In the genomic region with DNA sequence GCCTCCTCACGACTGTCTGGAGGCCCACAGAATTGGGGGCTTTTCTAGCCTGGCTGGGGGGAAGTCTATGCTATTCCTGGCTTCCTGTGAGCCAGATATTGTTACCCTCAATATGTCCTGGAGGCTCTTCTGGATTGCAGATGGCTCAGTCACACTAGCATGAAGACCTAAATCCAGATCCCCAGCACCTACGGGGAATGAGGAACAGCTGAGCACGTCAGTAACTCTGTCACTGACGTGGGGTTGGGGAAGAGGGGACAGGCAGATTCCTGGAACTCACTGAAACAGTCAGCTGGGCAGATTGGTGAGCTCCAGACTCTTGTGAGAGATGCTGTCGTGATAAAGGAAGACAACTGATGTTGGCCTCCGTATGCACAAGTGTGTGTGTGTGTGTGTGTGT, we compare ENCODE assay signal across 28 mouse cellular contexts.
A peak's percentile ranks its signal among the peaks of the same experiment; 100 is the strongest.
DNase-seq lines count a peak whose midpoint lies in the region; ATAC-seq and TF ChIP-seq lines count a peak whose summit lies in the region.
"Had no signal": no experiment of that assay in that cellular context is flagged by ENCODE, and none has a peak within 500 bp of the region (broad histone marks: within the 10 kb centered on the region; RNA-seq: fewer than 3 reads in every experiment).

No protein-coding gene starts in this region.

- H3K36me3 ChIP-seq in forebrain, embryonic 14.5 days (ENCODE audit: control insufficient read depth, insufficient read depth, low read length) = no peaks in the 10 kb centered on the region
- H3K36me3 ChIP-seq in forebrain, postnatal 0 days (ENCODE audit: insufficient read depth) = peaks cover 5% of the 10 kb centered on the region; the same call in 1 of the 2 replicates
- H3K36me3 ChIP-seq in intestine, embryonic 14.5 days (ENCODE audit: control insufficient read depth, insufficient read depth, low read length) = 0 out of 2 replicates have a peak, but pooled peaks cover 6% of the 10 kb centered on the region
- peaks cover 3% of the 10 kb centered on the region; the same call in 1 of the 2 replicates for H3K36me3 ChIP-seq in intestine, embryonic 16.5 days (ENCODE audit: control insufficient read depth, insufficient read depth, low read length)
- H3K36me3 ChIP-seq in limb, embryonic 13.5 days = peaks cover 29% of the 10 kb centered on the region
- H3K36me3 ChIP-seq: G1E had no signal

- H3K27me3 ChIP-seq in forebrain, embryonic 14.5 days (replicated peaks; ENCODE audit: control insufficient read depth, insufficient read depth, low read length) = no peaks in the 10 kb centered on the region
- no peaks in the 10 kb centered on the region for H3K27me3 ChIP-seq in forebrain, postnatal 0 days (ENCODE audit: insufficient read depth, low read length)
- no peaks in the 10 kb centered on the region for H3K27me3 ChIP-seq in intestine, embryonic 14.5 days (replicated peaks; ENCODE audit: control insufficient read depth, insufficient read depth, low read length)
- H3K27me3 ChIP-seq in intestine, embryonic 16.5 days (replicated peaks; ENCODE audit: control insufficient read depth, insufficient read depth, low read length) = no peaks in the 10 kb centered on the region
- no peaks in the 10 kb centered on the region for H3K27me3 ChIP-seq in Patski
- H3K27me3 ChIP-seq in limb, embryonic 13.5 days = no peaks in the 10 kb centered on the region
- H3K27me3 ChIP-seq: forebrain, embryonic 15.5 days; liver, embryonic 12.5 days had no signal

- H3K9ac ChIP-seq in forebrain, embryonic 14.5 days (ENCODE audit: low read length) = no peak overlapping the region
- no peak overlapping the region for H3K9ac ChIP-seq in forebrain, postnatal 0 days
- no peak overlapping the region for H3K9ac ChIP-seq in intestine, embryonic 14.5 days (ENCODE audit: low read length)
- H3K9ac ChIP-seq in intestine, embryonic 16.5 days (ENCODE audit: low read depth, low read length) = no peak overlapping the region
- no peak overlapping the region for H3K9ac ChIP-seq in limb, embryonic 13.5 days
- H3K9ac ChIP-seq: forebrain, embryonic 15.5 days; liver, embryonic 12.5 days; liver, postnatal 0 days had no signal

- CTCF ChIA-PET in Patski (lab: Charles Lee) = no interaction called here

- H3K4me1 ChIP-seq in forebrain, embryonic 14.5 days (ENCODE audit: control insufficient read depth, insufficient read depth, low read length) = no peaks in the 10 kb centered on the region
- H3K4me1 ChIP-seq in forebrain, postnatal 0 days (ENCODE audit: insufficient read depth) = no peaks in the 10 kb centered on the region
- H3K4me1 ChIP-seq in intestine, embryonic 14.5 days (replicated peaks; ENCODE audit: control insufficient read depth, insufficient read depth, low read length) = no peaks in the 10 kb centered on the region; the same call in 1 of the 2 replicates
- peaks cover 13% of the 10 kb centered on the region; the same call in 1 of the 2 replicates for H3K4me1 ChIP-seq in intestine, embryonic 16.5 days (ENCODE audit: control insufficient read depth, insufficient read depth, low read length)
- H3K4me1 ChIP-seq in limb, embryonic 13.5 days = peaks cover 25% of the 10 kb centered on the region
- H3K4me1 ChIP-seq: forebrain, embryonic 15.5 days; liver, embryonic 12.5 days had no signal

- no peak overlapping the region for H3K4me2 ChIP-seq in forebrain, embryonic 14.5 days (ENCODE audit: low read length)
- H3K4me2 ChIP-seq in forebrain, postnatal 0 days (ENCODE audit: low read depth) = no peak overlapping the region
- no peak overlapping the region for H3K4me2 ChIP-seq in intestine, embryonic 14.5 days (ENCODE audit: low read length)
- H3K4me2 ChIP-seq in intestine, embryonic 16.5 days (ENCODE audit: low read depth, low read length) = no peak overlapping the region
- H3K4me2 ChIP-seq in limb, embryonic 13.5 days (replicated peaks) = no peak overlapping the region
- H3K4me2 ChIP-seq: forebrain, embryonic 15.5 days; liver, embryonic 12.5 days; midbrain, embryonic 11.5 days had no signal

- WGBS in forebrain, embryonic 14.5 days = 75% methylated on average over 6 of the region's 6 CpGs
- WGBS in forebrain, postnatal 0 days = 53% methylated on average over 6 of the region's 6 CpGs
- 72% methylated on average over 6 of the region's 6 CpGs for WGBS in intestine, embryonic 14.5 days
- 75% methylated on average over 6 of the region's 6 CpGs for WGBS in intestine, embryonic 16.5 days
- 54% methylated on average over 6 of the region's 6 CpGs for WGBS in limb, embryonic 13.5 days

- TF ChIP-seq CTCF in forebrain, postnatal 0 days (IDR thresholded peaks at IDR 0.05; ENCODE audit: low read depth) = no peak
- TF ChIP-seq CTCF in Patski (IDR thresholded peaks at IDR 0.05) = no peak

- no peak for ATAC-seq in forebrain, embryonic 14.5 days
- no peak for ATAC-seq in forebrain, postnatal 0 days
- no peak for ATAC-seq in intestine, embryonic 14.5 days (replicated peaks; ENCODE audit: low FRiP score, low TSS enrichment, low read depth)
- no peak for ATAC-seq in intestine, embryonic 16.5 days
- peak; percentile 21 for ATAC-seq in Patski
- no peak; the same call in 1 of the 2 replicates for ATAC-seq in limb, embryonic 13.5 days (ENCODE audit: low FRiP score, low read depth)
- ATAC-seq: forebrain, embryonic 15.5 days; hindbrain, embryonic 16.5 days; intestine, postnatal 0 days; liver, embryonic 12.5 days; liver, postnatal 0 days had no signal

- DNase-seq in forebrain, embryonic 14.5 days (ENCODE audit: low spot score) = no peak
- DNase-seq in forebrain, postnatal 0 days = no peak
- no peak for DNase-seq in intestine, embryonic 14.5 days (ENCODE audit: low spot score)
- DNase-seq in Patski (ENCODE audit: low read depth, low spot score) = no peak
- DNase-seq in embryo, embryonic 10 days (ENCODE audit: low spot score) = no peak
- no peak for DNase-seq in spleen, postnatal 10 days (ENCODE audit: low spot score in 2 of 2)
- DNase-seq: adrenal gland, postnatal 10 days; cerebellum, adult 11 months; cerebellum, adult 9-10 months; cerebellum, postnatal 36 days; embryo, embryonic 11 days; gastrocnemius, postnatal 14 days; kidney, adult 9 months; kidney, postnatal 10 days; layer of hippocampus, adult 9-11 months; liver, postnatal 0 days; lung, postnatal 14 days; retina, postnatal 1 day; right cerebral cortex, postnatal 14 days; thymus, postnatal 14 days had no signal

- H3K4me3 ChIP-seq in forebrain, embryonic 14.5 days (ENCODE audit: low read depth, low read length) = no peak overlapping the region
- no peak overlapping the region for H3K4me3 ChIP-seq in forebrain, postnatal 0 days (ENCODE audit: low read depth, low read length)
- H3K4me3 ChIP-seq in intestine, embryonic 14.5 days (ENCODE audit: low read depth, low read length) = no peak overlapping the region
- no peak overlapping the region for H3K4me3 ChIP-seq in intestine, embryonic 16.5 days (ENCODE audit: low read length)
- H3K4me3 ChIP-seq in limb, embryonic 13.5 days = no peak overlapping the region
- H3K4me3 ChIP-seq: forebrain, embryonic 15.5 days; liver, embryonic 12.5 days had no signal

- POLR2A ChIA-PET in Patski (lab: Charles Lee) = no interaction called here

- in situ Hi-C loops in Patski (cut with MboI; ENCODE audit: low pct_unique_long_range_greater_than_20kb) = no loop called here

- H3K27ac ChIP-seq in forebrain, embryonic 14.5 days (ENCODE audit: low read depth, low read length) = 0 out of 2 replicates have a peak overlapping the region, but pooled peaks have one; percentile 11
- H3K27ac ChIP-seq in forebrain, postnatal 0 days (ENCODE audit: low read depth, low read length) = no peak overlapping the region
- peak overlapping the region; percentile 12; the same call in 1 of the 2 replicates for H3K27ac ChIP-seq in intestine, embryonic 14.5 days (ENCODE audit: low read depth)
- H3K27ac ChIP-seq in intestine, embryonic 16.5 days (ENCODE audit: low read length) = no peak overlapping the region
- H3K27ac ChIP-seq in limb, embryonic 13.5 days = peak overlapping the region; percentile 58; the same call in 1 of the 2 replicates
- H3K27ac ChIP-seq: forebrain, embryonic 15.5 days; liver, embryonic 12.5 days had no signal

- H3K9me3 ChIP-seq in forebrain, embryonic 14.5 days (replicated peaks; ENCODE audit: control insufficient read depth, low read length) = no peaks in the 10 kb centered on the region
- H3K9me3 ChIP-seq in forebrain, postnatal 0 days (ENCODE audit: low read length) = no peaks in the 10 kb centered on the region
- H3K9me3 ChIP-seq in intestine, embryonic 14.5 days (ENCODE audit: control insufficient read depth, low read length) = no peaks in the 10 kb centered on the region
- no peaks in the 10 kb centered on the region for H3K9me3 ChIP-seq in intestine, embryonic 16.5 days (ENCODE audit: control insufficient read depth, low read length)
- H3K9me3 ChIP-seq in limb, embryonic 13.5 days = no peaks in the 10 kb centered on the region
- H3K9me3 ChIP-seq: forebrain, embryonic 15.5 days; liver, embryonic 12.5 days had no signal

Comparison
In these comparisons a context has a peak if more than half of its experiments do, and no peak if none do; other contexts are left out.
1. H3K27ac ChIP-seq: peak in forebrain, embryonic 14.5 days (single experiment), intestine, embryonic 14.5 days (single experiment) and limb, embryonic 13.5 days (single experiment); none in forebrain, postnatal 0 days (single experiment) and intestine, embryonic 16.5 days (single experiment).